Mouse (Mus musculus): Measurements from ENCODE around the gene Tns3. TPM values are rescaled to one million over a fixed set of nuclear protein-coding genes. Genes with fewer than 3 reads are reported as not detected.

Gene Tns3
- total and polyA plus RNA-seq, 2 experiments: 12.8 to 15.3 TPM

DNA sequence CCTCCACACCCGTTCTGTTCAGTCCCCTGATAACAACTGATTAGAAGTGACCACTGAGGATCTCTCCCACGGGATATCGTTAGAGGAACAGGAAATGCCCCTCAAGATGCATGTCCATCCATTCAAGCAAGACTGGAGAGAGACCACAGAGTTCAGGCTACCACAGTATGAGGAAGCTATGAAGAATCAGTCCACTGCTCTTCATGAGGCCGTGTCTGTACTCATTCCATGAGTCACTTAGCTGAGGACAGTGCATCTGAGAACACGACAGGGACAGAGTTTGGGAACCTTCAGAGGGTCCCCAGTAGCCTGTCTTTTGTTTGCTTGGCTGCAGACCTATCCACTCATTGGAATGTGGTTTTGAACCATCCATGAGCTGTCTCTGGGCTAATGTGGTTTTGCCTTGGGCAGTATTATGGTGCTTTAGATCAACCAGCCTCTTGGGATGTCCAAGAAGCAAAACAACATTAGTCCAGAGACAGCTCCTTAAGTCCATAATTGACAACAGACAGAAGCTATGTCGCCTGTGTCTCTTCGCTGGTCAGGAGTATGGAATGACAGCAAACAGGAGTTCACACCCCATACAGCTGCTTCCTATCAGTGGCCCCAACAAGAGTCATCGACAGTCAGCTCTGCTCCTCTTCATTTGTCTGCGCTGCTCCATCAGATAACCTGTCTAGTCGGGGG lies 37.7 kb upstream of the Tns3 start:
- no peak overlapping the region for H3K4me3 ChIP-seq (ENCODE audit: insufficient read depth, low read depth, low read length)
- no peak for TF ChIP-seq CTCF (IDR thresholded peaks at IDR 0.05; ENCODE audit: low read depth, low read length)
- TF ChIP-seq POLR2A (IDR thresholded peaks at IDR 0.05; ENCODE audit: extremely low read depth, insufficient read depth, low read length): no peak
- DNase-seq (ENCODE audit: extremely low read depth, low read depth, low spot score): no peak
- H3K27me3 ChIP-seq (ENCODE audit: control insufficient read depth, insufficient read depth, low read length): no peaks in the 10 kb centered on the region
- H3K36me3 ChIP-seq (ENCODE audit: control insufficient read depth, insufficient read depth, low read length): no peaks in the 10 kb centered on the region
- H3K4me1 ChIP-seq (ENCODE audit: control insufficient read depth, insufficient read depth, low read length): no peaks in the 10 kb centered on the region
- no peak overlapping the region for H3K27ac ChIP-seq (replicated peaks; ENCODE audit: insufficient read depth, low read depth, low read length)
- no peak overlapping the region for H3K9ac ChIP-seq (ENCODE audit: low read depth, low read length)
- WGBS: 59% methylated on average over 10 of the region's 10 CpGs
- no peaks in the 10 kb centered on the region for H3K79me2 ChIP-seq (ENCODE audit: control insufficient read depth, insufficient read depth, low read length)

DNA sequence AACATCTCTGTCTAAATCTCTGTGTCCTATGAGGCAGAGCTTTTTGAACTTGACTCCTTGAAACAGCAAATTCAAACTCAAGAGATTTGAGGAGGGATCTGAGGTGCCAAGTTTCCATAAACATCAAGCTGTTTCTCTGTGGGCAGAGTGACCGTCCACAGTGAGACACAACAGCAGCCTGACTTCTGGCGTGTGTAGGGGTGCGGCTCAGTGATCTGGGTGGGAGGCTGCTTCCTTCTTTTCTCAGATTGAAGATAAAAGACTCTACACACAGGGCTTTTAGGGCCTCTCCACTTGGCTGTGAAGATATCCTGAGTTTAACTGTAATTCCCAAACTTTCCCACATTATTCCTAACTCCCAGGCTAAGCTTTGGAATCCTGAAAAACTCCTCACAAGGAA lies 37.1 kb upstream of the Tns3 start:
- WGBS: 71% methylated on average over 3 of the region's 3 CpGs

DNA sequence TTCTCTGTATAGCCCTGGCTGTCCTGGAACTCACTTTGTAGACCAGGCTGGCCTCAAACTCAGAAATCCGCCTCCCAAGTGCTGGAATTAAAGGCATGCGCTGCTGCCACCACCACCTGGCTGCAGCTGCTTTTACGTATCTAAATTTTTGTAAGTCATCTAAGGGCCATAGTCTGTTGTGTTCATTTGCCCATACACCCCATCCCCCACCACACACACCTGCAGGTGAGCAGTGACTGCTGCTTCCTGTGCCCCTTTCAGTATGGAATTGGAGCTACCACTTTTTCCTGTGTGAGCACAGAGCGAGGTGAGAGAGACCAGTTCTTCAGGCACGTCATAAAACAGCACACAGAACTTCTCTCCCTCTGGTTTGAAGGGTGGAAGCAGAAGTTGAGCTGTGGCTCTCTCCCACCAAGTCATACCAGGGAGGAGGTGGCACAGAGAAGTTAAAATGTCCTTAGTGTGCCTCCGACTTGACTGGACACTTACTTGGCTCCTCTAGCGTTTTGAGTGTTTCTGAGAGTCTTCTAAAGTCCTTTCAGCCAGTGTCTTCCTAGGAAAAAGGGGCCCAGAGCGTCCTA lies 36.4 kb upstream of the Tns3 start:
- WGBS: 83% methylated on average over 8 of the region's 8 CpGs
- TF ChIP-seq POLR2A (IDR thresholded peaks at IDR 0.05; ENCODE audit: extremely low read depth, insufficient read depth, low read length) (no peak), CTCF (IDR thresholded peaks at IDR 0.05; ENCODE audit: low read depth, low read length) (no peak)
- Histone ChIP-seq H3K79me2 (ENCODE audit: control insufficient read depth, insufficient read depth, low read length) (no peaks in the 10 kb centered on the region), H3K4me1 (ENCODE audit: control insufficient read depth, insufficient read depth, low read length) (no peaks in the 10 kb centered on the region), H3K9ac (ENCODE audit: low read depth, low read length) (no peak overlapping the region), H3K36me3 (ENCODE audit: control insufficient read depth, insufficient read depth, low read length) (no peaks in the 10 kb centered on the region), H3K27ac (replicated peaks; ENCODE audit: insufficient read depth, low read depth, low read length) (no peak overlapping the region), H3K27me3 (ENCODE audit: control insufficient read depth, insufficient read depth, low read length) (no peaks in the 10 kb centered on the region), H3K4me3 (ENCODE audit: insufficient read depth, low read depth, low read length) (no peak overlapping the region)
- no peak for DNase-seq (ENCODE audit: extremely low read depth, low read depth, low spot score)

More for the DNA sequence above, 37.1 kb upstream of the Tns3 start:
- no peaks in the 10 kb centered on the region for H3K4me1 ChIP-seq (ENCODE audit: control insufficient read depth, insufficient read depth, low read length)
- H3K79me2 ChIP-seq (ENCODE audit: control insufficient read depth, insufficient read depth, low read length): no peaks in the 10 kb centered on the region
- H3K9ac ChIP-seq (ENCODE audit: low read depth, low read length): no peak overlapping the region
- no peaks in the 10 kb centered on the region for H3K36me3 ChIP-seq (ENCODE audit: control insufficient read depth, insufficient read depth, low read length)
- TF ChIP-seq CTCF (IDR thresholded peaks at IDR 0.05; ENCODE audit: low read depth, low read length) (no peak), POLR2A (IDR thresholded peaks at IDR 0.05; ENCODE audit: extremely low read depth, insufficient read depth, low read length) (no peak)
- no peak overlapping the region for H3K27ac ChIP-seq (replicated peaks; ENCODE audit: insufficient read depth, low read depth, low read length)
- no peaks in the 10 kb centered on the region for H3K27me3 ChIP-seq (ENCODE audit: control insufficient read depth, insufficient read depth, low read length)
- DNase-seq (ENCODE audit: extremely low read depth, low read depth, low spot score): no peak
- no peak overlapping the region for H3K4me3 ChIP-seq (ENCODE audit: insufficient read depth, low read depth, low read length)

DNA sequence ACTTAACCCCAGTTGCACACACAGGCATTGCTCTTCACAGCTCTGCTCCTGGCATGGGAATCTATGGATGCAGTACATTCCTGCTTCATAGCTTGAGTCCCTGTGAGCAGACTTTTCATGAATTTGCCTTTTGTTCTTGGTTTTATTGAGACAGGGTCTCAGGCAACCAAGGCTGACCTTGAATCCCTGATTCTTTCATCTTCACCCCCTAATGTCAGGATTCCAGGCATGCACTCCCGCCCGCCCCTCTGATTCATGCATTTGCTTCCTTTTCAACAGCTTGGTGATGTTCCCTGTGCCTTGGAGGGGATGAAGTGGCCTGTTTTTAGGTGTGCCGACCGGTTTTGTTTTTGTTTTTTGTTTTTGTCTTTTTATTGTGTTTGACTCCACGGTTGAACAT lies 35.4 kb upstream of the Tns3 start:
- DNase-seq (ENCODE audit: extremely low read depth, low read depth, low spot score): no peak
- H3K79me2 ChIP-seq (ENCODE audit: control insufficient read depth, insufficient read depth, low read length): no peaks in the 10 kb centered on the region
- no peak overlapping the region for H3K9ac ChIP-seq (ENCODE audit: low read depth, low read length)
- no peaks in the 10 kb centered on the region for H3K4me1 ChIP-seq (ENCODE audit: control insufficient read depth, insufficient read depth, low read length)
- no peak for TF ChIP-seq POLR2A (IDR thresholded peaks at IDR 0.05; ENCODE audit: extremely low read depth, insufficient read depth, low read length)
- TF ChIP-seq CTCF (IDR thresholded peaks at IDR 0.05; ENCODE audit: low read depth, low read length): no peak
- no peak overlapping the region for H3K4me3 ChIP-seq (ENCODE audit: insufficient read depth, low read depth, low read length)
- no peaks in the 10 kb centered on the region for H3K27me3 ChIP-seq (ENCODE audit: control insufficient read depth, insufficient read depth, low read length)
- no peaks in the 10 kb centered on the region for H3K36me3 ChIP-seq (ENCODE audit: control insufficient read depth, insufficient read depth, low read length)
- no peak overlapping the region for H3K27ac ChIP-seq (replicated peaks; ENCODE audit: insufficient read depth, low read depth, low read length)
- WGBS: 88% methylated on average over 5 of the region's 5 CpGs

DNA sequence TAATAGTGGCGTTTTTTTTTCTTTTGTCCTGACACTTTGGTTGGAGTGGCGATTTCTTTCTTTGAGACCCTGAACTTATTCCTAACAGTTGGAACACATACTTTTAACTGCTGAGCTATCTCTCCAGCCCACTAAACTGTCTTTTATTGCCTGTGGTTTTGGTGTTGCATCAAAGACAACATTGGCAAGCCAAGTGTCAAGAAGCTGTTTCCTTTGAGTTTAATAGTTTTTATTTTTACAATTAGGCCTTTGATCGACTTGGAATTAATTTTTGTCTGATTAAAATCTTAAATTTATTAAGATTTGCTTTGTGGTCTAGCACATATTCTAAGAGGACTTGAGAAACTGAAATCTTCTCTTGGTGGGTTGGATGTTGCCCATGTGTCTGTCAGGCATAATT lies 33.3 kb upstream of the Tns3 start:
- no peak overlapping the region for H3K9ac ChIP-seq (ENCODE audit: low read depth, low read length)
- no peaks in the 10 kb centered on the region for H3K79me2 ChIP-seq (ENCODE audit: control insufficient read depth, insufficient read depth, low read length)
- no peaks in the 10 kb centered on the region for H3K36me3 ChIP-seq (ENCODE audit: control insufficient read depth, insufficient read depth, low read length)
- H3K27ac ChIP-seq (replicated peaks; ENCODE audit: insufficient read depth, low read depth, low read length): no peak overlapping the region
- H3K27me3 ChIP-seq (ENCODE audit: control insufficient read depth, insufficient read depth, low read length): no peaks in the 10 kb centered on the region
- 90% methylated on average over 3 of the region's 3 CpGs for WGBS
- TF ChIP-seq CTCF (IDR thresholded peaks at IDR 0.05; ENCODE audit: low read depth, low read length): no peak
- TF ChIP-seq POLR2A (IDR thresholded peaks at IDR 0.05; ENCODE audit: extremely low read depth, insufficient read depth, low read length): no peak
- no peak for DNase-seq (ENCODE audit: extremely low read depth, low read depth, low spot score)
- no peak overlapping the region for H3K4me3 ChIP-seq (ENCODE audit: insufficient read depth, low read depth, low read length)
- H3K4me1 ChIP-seq (ENCODE audit: control insufficient read depth, insufficient read depth, low read length): no peaks in the 10 kb centered on the region

DNA sequence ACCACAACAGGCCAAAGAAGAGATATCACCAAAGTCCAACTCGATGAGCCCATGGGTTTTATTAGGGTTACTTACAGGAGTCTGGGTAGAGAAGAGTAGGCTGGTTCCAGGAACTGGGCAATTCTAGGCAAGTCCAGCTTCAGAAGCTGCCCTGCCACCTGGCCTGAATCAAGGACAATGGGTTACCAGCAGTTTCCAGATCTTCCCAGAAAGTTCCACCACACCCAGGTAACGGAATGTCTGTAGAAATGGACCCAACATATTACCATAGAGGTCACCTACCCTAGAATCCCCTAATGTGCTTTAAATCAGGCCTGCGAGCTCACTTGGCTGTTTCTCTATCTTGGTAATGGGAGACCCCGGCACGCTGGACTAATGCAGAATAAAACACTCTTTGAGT lies 29.8 kb upstream of the Tns3 start:
- TF ChIP-seq CTCF (IDR thresholded peaks at IDR 0.05; ENCODE audit: low read depth, low read length): no peak
- no peak for TF ChIP-seq POLR2A (IDR thresholded peaks at IDR 0.05; ENCODE audit: extremely low read depth, insufficient read depth, low read length)
- H3K27me3 ChIP-seq (ENCODE audit: control insufficient read depth, insufficient read depth, low read length): no peaks in the 10 kb centered on the region
- H3K4me1 ChIP-seq (ENCODE audit: control insufficient read depth, insufficient read depth, low read length): no peaks in the 10 kb centered on the region
- no peak overlapping the region for H3K9ac ChIP-seq (ENCODE audit: low read depth, low read length)
- no peak overlapping the region for H3K27ac ChIP-seq (replicated peaks; ENCODE audit: insufficient read depth, low read depth, low read length)
- DNase-seq (ENCODE audit: extremely low read depth, low read depth, low spot score): no peak
- 98% methylated on average over 5 of the region's 5 CpGs for WGBS
- H3K36me3 ChIP-seq (ENCODE audit: control insufficient read depth, insufficient read depth, low read length): no peaks in the 10 kb centered on the region
- H3K4me3 ChIP-seq (ENCODE audit: insufficient read depth, low read depth, low read length): no peak overlapping the region
- H3K79me2 ChIP-seq (ENCODE audit: control insufficient read depth, insufficient read depth, low read length): no peaks in the 10 kb centered on the region
